Mouse (Mus musculus) right cerebral cortex, postnatal 4 days (tissue): Measurements from ENCODE around the gene Phf3.
"Not testable (repeated sequence)": the region's sequence is repeated elsewhere in the genome, so short reads cannot be mapped to it uniquely, and the experiment has no call there.

Experiments
- DNase-seq: peaks from one replicate; pipeline ENCODE4 v3.0.0-alpha.2; 2022

The Phf3 gene

DNA sequence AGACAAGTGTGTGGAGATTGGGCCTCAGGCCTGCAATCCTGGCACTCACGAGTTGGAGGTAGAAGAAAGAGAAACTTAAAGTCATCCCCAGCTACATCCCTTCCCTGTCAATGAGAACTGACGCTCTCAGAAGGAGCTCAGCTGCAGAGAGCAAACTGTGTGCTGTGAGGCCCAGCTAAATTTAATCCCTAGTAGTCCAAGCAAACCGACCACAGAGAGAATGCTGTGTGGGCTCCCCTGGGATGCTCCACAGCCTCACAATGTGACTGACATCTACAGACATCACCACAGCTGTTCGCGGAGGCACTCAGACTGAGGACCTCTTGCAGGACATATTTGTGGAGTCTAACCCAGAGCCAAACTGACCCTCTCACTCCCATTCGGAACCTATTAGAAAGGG is 54.3 kb downstream of the Phf3 start:
- DNase-seq: no peak

DNA sequence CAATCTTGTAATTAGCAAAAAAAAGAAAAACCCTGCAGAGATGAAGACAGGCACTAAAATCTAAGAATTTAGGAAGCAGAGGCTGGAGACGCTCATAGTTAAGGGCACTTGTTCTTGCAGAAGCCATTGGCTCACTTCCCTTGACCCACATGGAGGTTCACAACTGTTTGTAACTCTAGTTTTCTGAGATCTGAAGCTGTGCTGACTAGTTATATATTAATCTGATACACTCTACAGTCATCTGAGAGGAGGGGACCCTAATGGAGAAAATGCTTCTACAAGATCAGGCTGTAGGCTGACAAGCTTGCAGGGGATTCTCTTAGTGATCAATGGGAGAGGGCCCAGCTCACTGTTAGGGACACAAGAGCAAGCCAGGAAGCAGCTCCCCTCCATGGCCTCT is 58.1 kb downstream of the Phf3 start:
- no peak for DNase-seq

DNA sequence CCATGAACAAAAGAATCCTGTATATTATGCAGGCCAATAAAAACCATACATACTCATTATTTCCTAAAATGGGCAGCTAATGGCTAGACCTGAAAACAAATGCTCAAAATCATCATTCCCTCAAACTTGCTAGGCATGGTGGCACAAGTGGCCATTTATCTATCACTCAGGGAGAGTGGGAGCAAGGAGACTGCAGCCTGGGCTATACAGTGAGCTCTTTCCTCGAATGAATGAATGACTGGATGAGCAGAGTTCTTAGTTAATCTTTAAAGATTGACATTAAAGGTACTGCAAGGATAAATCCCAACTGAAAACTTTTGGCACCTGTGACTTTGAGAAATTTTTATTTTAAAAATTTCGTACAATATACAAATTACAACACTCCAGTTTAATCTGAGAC is 58.7 kb downstream of the Phf3 start:
- no peak for DNase-seq

DNA sequence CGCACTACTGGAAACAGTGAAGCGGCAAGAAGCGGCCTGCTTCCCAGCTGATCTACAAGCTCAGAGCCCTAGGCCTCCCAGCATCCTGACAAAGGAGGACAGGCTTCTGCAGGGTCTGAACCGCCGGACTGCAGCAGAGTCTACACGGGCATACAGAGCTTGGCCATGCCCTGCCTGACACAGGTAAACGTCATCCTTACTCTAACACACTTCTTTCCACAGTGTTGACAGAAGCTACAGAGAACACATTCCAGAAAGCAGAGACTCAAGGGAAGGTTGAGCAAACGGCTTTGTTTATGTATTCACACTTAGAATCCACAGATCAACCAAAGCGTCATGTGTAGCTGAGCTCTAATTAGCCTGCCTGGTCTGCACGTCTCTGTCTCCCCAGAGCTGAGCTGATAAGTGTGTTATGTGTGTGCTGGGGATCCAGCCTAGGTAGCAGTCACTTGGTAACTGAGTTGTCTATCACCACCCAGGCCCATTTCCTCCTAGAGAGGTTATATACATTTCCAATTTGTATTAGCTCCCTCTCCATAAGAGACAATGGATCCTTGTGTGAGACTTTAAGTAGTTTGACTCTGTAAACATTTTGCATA is 65.5 kb downstream of the Phf3 start:
- no peak for DNase-seq

DNA sequence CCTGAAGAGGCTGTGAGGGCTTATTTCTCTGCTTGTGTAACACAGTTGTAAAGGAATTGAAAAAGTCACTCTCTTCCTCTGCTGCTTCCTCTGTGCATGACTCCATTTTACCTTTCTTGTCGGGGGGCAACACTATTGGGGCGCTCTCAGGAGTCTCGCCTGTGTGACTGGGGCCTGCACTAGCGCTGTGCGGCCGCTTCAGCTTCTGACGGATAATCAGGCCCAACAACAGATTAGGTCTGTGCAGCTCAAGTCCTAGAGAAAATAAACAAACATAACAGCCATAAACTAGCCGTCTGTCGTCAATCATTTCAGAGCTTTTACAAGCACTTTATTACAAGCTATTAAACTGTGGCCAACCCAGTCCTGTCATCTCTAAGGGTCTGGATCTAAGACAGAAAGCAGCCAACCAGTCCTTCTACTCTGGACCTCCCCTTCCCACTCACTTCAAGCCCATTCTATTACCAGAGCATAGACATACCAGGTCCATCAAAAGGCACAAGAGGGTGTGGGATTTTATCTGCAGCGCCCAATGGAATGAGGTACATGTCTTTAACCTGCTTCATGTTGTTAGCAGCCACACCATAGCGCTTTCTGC is 67.9 kb downstream of the Phf3 start:
- DNase-seq: no peak

DNA sequence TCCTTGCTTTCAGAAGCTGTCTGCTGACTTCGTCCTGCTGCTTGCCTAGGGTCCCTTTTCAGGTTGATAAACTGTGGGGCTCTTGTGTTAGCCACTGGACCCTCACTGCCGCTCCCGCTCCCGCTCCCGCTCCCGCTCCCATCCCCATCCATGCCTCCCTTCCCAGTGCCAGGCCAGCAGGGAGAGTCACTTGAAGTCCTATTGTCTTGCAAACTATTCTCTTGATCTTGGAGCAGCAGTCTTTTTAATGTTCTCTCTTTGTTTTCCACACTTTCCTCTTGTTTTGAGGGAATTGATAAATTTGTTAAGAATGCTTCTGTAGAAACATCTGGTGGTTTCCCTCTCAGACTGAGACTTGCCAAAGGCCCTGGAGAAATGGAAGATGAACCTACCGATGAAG is 68.8 kb downstream of the Phf3 start:
- DNase-seq: no peak

DNA sequence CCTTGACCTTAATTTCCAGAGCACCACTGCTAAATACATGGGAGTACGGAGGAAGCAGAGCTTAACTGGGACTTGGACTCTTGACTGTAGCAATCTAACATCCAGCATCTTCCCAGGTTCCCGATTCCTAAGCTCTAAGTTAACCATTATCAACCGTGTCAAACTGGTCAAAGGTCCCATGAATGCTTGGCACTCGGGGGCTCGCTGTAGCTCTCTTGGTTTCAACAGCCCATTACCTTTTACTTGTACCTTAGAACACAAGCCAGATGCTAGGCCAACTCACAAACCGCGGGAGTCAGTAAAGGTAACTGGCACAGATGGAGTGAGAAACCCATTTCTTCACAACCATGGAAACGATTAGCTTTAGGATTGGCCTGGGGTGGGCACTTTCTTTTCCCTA is 71.8 kb downstream of the Phf3 start:
- no peak for DNase-seq

DNA sequence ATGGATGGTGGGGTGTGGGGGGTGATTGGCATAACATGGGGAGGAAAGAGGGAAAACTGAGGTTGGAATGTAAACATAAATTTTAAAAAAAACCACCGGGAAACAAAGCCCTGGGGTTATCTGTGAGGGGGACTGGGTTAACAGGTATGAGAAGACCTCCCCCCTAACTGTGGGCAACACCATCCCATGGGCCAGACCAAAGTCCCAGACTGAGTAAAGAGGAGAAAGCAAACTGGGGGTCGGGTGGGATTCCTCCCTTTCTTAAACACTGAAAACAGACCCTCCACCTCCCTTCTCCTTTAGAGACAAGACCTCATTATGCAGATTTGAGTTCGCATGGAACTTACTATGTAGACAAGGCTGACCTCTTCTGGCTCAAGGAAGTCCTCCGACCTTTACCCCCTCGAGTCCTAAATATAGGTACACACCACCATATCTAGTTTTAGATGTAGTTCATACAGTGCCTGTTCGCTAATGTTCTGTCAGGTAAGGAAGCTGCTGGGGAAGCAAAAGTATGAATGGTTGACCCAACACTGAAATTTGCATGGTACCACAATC is 74.4 kb downstream of the Phf3 start:
- no peak for DNase-seq

DNA sequence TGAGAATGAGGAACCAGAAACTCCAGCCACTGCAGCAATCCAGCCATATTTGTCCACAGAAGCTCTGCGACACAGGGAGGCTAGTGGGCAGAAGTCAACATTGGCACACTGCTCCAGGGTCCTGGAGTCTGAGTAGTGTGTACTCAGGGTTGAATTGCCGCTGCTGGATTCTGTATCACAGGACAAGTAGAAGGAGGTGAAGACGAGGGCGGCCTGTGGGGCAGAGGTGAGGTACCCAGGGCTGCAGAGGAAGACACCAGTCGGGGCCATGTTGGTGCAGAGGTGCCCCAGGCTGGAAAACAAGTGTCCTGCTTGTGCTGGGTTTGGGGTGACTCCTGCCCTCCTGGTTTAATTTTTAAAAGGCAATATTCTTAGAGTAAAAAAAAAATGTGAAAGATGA is 79.1 kb downstream of the Phf3 start:
- no peak for DNase-seq

DNA sequence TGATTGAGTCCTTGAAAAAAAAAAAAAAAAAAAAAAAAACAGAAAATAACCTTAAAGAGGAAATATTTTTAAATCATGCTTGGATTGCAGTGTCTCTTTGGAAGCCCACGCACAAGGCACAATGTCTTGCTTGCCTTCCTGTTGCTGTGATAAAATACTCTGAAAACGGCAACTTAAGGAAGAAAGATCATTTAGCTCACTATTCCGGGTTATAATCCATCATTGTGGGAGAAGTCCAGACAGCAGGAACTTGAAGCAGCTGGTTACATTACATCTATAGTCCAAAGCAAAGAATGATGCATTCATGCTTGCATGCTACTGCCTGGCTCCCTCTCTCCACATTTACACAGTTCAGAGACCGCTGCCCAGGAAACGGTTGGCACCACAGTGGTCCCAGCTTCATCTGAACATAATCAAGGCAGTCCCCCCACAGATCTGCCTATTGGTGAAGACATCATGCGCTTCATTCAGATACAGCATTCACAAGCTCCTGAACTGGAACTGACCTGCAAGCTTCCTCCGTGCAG is 80.3 kb downstream of the Phf3 start:
- no peak for DNase-seq

DNA sequence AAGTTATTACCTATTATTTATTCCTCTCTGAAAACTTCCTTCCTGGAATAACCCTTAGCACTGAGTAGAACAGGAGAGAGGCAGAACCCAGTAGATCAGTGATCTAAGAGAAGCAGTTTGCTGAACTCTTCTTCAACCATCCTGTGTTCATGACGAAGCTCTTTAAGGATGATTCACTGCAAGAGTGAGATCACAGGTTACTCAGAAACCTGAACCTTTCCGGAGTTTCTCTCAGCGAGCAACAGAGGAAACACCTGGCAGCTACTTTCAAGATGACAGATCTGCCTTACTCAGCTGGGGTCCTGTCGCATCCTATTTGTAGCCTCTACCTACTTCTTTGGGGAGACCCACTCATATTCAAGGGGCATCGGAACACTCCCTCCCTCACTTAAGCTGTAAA is 80.8 kb downstream of the Phf3 start:
- DNase-seq: no peak

DNA sequence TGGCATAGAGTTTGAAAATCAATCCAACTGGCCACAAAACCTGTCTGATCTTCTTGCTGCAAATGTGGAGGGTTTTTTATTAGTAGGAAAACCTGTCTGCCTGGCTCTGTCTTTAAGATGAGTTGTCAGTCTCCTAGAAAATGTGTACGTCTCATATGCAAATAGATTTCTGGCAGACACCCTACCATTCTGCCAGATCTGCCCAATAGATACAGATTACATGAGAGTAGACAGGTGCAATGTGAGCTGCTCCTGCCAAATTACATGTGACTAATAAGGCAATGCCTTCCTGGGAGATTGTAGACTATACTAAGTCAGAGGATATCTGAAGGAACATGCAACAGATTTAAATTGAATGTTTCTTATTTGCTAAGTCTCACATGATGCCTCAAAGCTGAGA is 83.5 kb downstream of the Phf3 start:
- no peak for DNase-seq

DNA sequence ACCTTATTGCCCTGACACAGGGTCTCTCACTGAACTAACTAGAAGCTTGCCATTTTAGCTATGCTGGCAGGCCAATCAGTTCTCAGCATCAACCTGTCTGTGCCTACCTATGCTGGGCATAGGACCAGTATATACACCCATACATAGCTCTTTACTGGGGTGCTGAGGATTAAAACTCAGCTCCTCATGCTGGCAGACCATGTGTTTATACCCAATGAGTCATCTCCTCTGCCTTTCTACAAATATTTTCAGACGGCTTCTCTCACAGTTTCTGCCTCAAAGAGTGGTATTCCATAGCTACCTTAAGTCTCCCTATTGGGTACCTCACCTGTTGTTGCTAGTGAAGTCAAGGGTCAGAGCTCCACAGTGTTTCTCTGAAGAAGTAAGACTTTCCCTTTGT is 84.0 kb downstream of the Phf3 start:
- no peak for DNase-seq

DNA sequence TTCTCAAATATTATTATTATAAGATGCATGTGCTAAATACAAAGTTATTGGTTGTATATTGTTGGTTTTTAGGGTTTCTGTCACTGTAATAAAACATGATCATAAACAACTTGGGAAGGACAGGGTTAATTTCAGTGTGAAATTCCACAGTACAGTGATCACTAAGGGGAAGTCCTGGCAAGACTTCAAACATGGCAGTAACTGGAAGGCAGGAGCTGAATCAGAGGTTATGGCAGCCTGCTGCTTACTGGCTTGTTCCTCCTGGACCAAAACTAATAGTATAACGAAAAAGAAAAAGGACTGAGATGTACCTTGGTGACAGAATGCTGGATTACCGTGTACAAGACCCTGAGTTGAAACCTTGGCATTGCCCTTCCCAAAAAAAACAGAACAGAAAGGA is 84.7 kb downstream of the Phf3 start:
- no peak for DNase-seq

DNA sequence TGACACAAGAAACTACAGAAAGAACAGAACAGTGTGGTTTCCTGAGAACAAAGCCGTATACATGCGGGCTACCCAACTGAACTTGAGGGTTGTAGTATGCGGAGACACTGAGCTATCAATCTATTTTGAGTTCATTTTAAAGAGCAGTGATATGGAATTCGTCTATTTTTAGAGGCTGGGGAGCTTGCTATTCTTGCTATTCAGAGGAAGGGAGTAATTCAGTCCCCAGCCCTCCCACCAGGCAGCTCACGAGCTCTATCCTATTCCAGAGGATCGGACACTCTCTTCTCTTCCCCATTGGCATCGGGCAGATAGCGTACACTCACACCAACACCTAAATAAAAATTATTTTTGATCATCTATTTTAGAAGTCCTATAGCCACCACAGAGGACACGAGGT is 87.1 kb downstream of the Phf3 start:
- DNase-seq: no peak

DNA sequence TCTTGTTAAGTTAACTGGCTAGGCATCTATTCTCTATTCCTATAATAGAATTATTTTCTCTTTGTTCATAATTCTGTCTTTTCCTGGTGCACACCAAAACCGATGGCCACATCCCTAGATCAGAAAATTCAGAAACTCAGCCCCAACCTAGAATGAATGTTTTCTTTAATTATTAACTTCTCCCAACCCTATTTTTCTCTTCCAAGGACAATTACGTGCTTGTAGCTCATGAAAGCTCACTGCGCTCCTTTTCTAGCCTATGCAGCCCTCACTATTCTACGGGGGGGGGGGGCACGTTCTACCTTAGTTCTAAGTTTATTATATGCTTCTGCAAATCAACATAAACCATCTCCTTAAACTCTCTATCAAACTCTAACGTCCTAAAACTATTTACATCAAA is 90.0 kb downstream of the Phf3 start:
- no peak for DNase-seq

DNA sequence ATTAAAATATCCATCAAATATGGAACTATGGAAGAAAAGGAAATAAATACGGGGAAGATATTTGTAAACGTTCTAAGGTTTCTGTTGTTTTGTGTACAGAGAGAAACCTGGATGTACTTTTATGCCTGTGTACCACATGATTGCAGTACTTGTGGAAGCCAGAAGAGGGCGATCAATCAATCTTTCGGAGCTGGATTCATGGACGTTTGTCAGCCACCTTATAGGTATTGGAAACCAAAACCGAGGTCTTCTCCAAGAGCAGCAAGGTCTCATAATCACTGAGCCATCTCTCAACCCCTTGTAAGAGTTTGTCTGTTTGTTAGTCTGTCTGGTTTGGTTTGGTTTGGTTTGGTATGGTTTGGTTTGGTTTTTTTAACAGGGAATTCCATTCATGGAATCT is 93.4 kb downstream of the Phf3 start:
- DNase-seq: no peak

DNA sequence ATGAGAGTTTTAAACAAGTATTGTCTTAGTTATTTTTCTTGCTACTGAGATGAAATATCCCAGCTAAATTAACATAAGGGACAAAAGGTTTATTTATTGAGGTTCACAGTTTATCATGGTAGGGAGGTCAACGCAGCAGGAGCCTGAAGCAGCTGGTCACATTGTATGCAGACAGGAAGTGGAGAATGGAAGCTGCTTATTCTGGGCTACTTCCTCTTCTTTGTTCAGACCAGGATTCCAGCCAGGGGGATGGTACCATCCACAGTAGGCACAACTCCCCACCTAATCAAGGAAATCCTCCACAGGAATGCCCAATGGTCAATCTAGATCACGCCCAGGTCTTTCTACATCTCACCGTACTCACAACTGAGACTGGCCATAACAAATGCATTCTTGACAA is 94.2 kb downstream of the Phf3 start:
- no peak for DNase-seq

DNA sequence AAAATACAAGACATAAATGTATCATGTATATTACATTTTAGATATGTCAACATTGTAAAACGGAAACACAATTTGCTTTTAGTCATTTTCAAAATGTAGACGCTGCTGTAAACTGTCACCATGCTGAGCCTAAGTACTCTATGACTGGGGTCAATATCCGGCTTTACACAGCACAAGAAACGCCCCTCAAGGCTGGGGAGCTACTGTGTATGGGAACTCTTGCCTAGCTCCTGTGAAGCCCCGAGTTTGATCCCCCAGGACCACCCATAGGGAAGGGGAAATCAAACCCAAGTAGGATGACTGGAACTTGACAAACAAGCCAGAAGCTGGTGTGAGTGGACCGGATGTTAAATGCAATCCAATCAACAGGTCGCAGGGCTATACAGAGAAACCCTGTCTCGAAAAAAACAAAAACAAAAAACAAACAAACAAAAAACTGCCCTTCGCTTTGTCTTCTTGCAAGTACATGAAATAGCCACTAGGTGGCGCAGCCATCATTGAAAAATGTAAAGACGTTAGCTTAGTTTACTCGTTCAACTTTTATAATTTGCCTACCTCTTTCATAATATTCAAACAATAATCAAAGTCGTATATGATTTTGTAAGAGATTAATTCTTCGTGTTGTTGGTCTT is 95.2 kb downstream of the Phf3 start:
- peak; percentile 29 for DNase-seq

DNA sequence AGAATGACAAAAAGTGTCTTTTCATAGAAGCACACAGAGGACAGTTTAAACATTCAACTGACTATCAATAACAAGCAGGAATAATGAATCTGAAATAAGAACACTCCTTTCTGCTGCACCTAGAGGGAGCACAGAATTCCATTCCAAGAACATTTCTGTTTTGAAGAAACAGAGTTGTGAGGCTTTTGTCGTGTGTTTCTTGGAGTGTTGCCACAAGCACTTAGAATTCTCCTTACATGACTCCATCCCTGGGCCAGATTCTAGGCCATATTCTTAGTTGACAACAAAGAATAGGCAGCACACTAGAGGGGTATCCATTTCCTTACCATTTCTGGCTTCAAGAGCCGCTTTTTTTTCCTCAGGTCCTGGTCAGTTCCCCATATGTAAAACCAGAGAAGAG is 97.5 kb downstream of the Phf3 start:
- DNase-seq: no peak

DNA sequence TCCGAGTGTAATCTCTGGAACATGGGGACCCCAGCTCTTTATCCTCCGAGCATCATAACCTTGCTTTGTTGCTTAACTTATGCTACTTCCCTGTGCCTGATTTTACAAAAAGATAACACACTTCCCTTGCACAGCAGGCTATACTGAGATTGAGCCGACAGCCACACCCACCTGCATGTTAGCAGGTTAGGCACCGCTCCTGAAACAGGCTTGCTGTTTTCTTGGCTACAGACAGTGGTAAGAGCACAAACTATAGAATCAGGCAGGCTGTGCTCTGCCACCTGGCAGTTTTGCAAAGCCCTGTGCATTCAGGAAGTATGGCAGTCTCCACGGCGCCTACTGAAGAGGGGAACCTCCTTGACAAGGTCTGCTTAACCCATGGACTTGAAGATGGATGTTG is 100.1 kb downstream of the Phf3 start:
- no peak for DNase-seq

DNA sequence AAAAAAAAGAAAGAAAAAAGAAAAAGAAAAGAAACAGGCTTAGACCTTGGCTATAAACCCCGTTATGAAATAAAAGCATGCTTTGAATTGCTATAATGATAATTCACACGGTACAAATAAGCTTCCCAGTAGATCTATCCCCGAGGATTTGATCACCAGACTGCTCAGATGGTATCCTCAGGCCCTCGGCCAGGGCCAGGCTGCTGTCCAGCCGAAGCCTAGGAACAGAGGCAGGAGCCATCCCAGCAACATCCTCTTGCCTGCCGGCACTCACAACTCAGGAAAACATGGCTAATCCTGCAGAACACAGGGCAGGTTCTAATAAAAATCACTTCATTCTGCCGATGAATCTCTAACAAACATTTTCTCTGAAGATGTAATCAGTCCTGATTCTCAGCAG is 100.9 kb downstream of the Phf3 start:
- DNase-seq: no peak

DNA sequence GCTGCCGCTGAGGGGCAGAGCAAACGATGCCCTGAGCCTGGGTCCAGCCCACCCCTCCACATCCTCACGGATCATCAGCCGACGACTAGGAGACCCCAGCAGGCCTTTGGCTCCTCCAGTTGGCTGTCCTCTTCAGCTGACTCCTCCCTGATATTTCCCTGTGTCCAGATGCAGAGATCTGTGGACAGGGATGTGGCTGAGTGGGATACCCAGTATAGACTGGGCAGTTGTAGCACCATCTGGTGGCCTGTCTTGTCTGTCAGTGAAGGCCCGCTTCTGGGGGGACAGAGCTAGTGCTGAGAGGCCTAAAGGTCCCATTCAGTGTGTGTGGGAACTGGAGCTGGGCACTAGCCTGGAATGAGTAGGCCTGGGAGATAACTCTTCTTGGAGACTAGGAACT is 101.9 kb downstream of the Phf3 start:
- no peak for DNase-seq

DNA sequence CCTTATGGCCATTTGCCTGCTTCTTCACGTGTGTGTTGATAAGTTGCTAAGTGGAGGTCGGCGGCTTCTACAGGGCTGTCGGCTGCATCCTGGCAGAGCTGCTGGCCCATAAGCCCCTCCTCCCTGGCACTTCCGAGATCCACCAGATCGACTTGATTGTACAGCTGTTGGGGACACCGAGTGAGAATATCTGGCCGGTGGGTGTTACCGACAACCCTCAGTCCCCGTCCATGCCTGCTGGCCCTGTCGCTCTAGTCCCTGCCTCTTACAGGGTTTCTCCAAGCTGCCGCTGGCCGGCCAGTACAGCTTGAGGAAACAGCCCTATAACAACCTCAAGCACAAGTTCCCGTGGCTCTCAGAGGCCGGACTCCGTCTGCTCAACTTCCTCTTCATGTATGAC is 103.1 kb downstream of the Phf3 start:
- not testable (repeated sequence) for DNase-seq

DNA sequence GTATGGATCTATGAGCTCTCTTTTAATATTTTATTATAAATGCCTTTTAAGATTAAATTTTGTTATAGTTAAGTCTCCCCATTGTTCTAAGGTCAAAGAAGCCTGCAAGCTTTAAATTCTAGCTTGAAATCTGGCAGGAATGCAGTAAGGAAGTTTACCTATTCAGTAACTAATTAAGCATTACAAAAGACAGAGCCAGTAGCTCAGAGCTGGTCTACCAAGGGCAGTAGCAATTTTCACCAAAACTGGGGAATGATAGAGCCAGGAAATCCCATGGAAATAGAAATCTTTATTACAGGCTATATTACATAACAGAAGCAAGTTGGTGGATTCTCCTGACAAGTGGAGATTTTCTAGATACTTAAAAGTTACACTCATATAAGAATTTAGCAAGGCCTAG is 116.9 kb downstream of the Phf3 start:
- no peak for DNase-seq
